Mouse (Mus musculus): Measurements from ENCODE around the gene 1700025B11Rik. TPM values are rescaled to one million over a fixed set of nuclear protein-coding genes. Genes with fewer than 3 reads are reported as not detected.

Gene 1700025B11Rik
- not detected in 2 replicates for polyA plus RNA-seq (2015; fragmentation: Nextera tagmentation; extraction: Ambion mirVana)

DNA sequence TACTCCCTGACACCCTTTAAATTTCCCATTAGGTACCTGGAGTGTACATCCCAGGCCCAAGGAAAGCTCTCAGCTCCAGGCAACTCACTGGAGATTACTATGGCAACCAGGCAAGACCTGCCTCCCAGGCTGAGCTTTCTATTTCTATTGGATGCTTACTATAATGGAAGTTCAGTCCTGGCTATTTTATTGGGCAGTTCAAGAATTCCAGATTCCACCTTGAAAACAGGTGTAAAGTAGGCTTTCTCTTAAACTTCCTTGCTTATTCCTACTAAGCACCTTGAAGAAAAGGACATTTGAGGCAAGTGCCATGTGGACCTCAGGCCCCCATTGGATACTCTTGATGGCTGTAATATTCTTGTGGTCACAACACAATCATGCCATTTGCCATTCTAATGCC lies at the start of gene 1700025B11Rik:
Gene 1700025B11Rik (minus strand): TSS at position 101 of the 400 bp plus-strand sequence.
- no peak within 1 kb of the TSS for H3K4me2 ChIP-seq
- H3K4me1 ChIP-seq = no peaks in the 10 kb centered on the region
- no peak within 1 kb of the TSS for H3K4me3 ChIP-seq
- H3K9ac ChIP-seq = no peak within 1 kb of the TSS
- no peaks in the 10 kb centered on the region for H3K9me3 ChIP-seq (replicated peaks)
- no peaks in the 10 kb centered on the region for H3K36me3 ChIP-seq (ENCODE audit: poor library complexity, severe bottlenecking)
- no peaks in the 10 kb centered on the region for H3K27me3 ChIP-seq
- H3K27ac ChIP-seq = no peak within 1 kb of the TSS
- no peak for ATAC-seq

DNA sequence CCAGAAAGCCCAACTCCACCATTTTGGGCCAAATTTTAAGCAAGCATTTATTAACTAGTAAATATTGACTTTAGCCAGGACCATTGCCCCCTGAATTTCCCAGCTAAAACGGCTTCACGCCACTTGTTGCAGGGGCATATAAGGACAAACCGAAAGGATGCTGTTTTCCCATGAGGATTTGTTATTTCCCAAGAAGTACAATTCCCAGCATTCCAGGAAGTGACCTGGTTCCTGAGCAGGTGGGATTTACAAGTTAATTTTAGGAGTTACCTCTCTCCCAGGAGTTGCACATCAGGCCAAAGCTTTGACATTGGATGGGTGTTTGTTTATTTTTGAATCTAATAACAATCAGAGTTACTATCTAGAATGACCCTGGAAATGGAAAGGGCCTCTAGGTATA lies 44.4 kb upstream of the 1700025B11Rik start:
- Histone ChIP-seq H3K27ac (no peak overlapping the region), H3K9ac (no peak overlapping the region), H3K4me3 (no peak overlapping the region), H3K36me3 (ENCODE audit: poor library complexity, severe bottlenecking) (no peaks in the 10 kb centered on the region), H3K9me3 (replicated peaks) (no peaks in the 10 kb centered on the region), H3K4me2 (no peak overlapping the region), H3K4me1 (no peaks in the 10 kb centered on the region), H3K27me3 (no peaks in the 10 kb centered on the region)
- whole genome bisulfite sequencing = 96% methylated on average over 3 of the region's 3 CpGs
- ATAC-seq = no peak

DNA sequence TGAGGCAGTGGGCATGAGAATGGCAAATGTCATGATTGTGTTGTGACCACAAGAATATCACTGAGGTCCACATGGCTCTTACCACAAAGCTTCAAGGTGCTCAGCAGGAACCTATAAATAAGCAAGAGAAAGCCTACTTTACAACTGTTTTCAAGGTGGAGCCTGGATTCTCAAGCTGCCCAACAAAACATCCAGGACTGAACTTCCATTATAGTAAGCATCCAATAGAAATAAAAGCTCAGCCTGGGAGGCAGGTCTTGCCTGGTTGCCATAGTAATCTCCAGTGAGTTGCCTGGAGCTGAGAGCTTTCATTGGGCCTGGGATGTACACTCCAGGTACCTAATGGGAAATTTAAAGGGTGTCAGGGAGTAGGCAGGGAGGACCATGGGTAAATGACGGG lies 37.3 kb upstream of the 1700025B11Rik start, which contains the start of gene Gm36245:
Gene Gm36245 (plus strand): TSS at position 301 of the 400 bp plus-strand sequence.
- H3K4me1 ChIP-seq = no peaks in the 10 kb centered on the region
- H3K4me3 ChIP-seq = no peak within 1 kb of the TSS
- no peak within 1 kb of the TSS for H3K27ac ChIP-seq
- no peak within 1 kb of the TSS for H3K4me2 ChIP-seq
- no peak within 1 kb of the TSS for H3K9ac ChIP-seq
- no peaks in the 10 kb centered on the region for H3K27me3 ChIP-seq
- no peaks in the 10 kb centered on the region for H3K36me3 ChIP-seq (ENCODE audit: poor library complexity, severe bottlenecking)
- WGBS = 87% methylated on average over 1 of the region's 1 CpGs
- no peak for ATAC-seq
- H3K9me3 ChIP-seq (replicated peaks) = no peaks in the 10 kb centered on the region

DNA sequence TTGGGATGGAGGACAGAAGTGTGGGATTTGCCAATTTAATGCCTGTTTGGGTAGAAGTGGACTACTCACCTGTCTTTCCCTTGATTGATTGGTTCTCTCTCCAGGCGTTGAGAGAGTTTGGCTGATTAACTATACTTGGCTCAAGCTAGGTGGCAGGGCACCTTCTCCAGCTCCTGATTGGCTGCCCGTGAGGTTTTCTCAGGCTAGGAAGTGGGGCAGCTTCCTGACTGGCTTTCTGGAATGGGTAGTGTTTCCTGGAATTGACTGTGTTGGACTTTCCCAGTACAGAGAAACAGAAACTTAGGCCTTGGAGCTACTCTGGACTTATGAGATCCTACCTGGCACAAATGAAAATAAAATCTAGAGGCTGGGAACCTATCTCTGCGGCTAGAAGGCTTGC lies 36.7 kb upstream of the 1700025B11Rik start:
- H3K4me3 ChIP-seq = no peak overlapping the region
- no peak overlapping the region for H3K27ac ChIP-seq
- H3K4me1 ChIP-seq = no peaks in the 10 kb centered on the region
- H3K27me3 ChIP-seq = no peaks in the 10 kb centered on the region
- no peak for ATAC-seq
- H3K36me3 ChIP-seq (ENCODE audit: poor library complexity, severe bottlenecking) = no peaks in the 10 kb centered on the region
- WGBS = 78% methylated on average over 3 of the region's 3 CpGs
- H3K4me2 ChIP-seq = no peak overlapping the region
- no peak overlapping the region for H3K9ac ChIP-seq
- H3K9me3 ChIP-seq (replicated peaks) = no peaks in the 10 kb centered on the region

DNA sequence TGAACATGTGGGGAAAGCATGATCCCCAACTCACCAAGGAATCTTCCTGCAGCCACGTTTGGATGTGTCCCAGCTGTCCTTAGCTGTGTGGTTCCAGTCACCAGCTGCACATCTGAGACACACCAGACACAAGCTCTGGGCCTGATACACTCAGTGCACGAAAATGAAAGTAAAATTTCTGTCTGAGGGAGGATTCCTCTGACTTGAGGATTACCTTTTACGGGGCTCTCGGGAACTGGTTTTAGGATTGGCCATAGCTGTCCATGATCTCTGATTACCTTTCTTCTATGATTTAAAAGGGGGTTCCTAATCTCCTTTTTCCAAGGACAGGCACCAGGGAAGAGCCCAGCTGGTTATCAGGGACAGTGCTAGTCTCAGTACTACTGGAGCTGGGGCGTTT lies 34.3 kb upstream of the 1700025B11Rik start, which contains the start of gene Apol10b:
Gene Apol10b (minus strand): TSS at position 165 of the 400 bp plus-strand sequence.
- ATAC-seq = no peak
- no peak within 1 kb of the TSS for H3K4me2 ChIP-seq
- H3K36me3 ChIP-seq (ENCODE audit: poor library complexity, severe bottlenecking) = no peaks in the 10 kb centered on the region
- no peak within 1 kb of the TSS for H3K4me3 ChIP-seq
- no peak within 1 kb of the TSS for H3K27ac ChIP-seq
- no peak within 1 kb of the TSS for H3K9ac ChIP-seq
- no peaks in the 10 kb centered on the region for H3K9me3 ChIP-seq (replicated peaks)
- H3K4me1 ChIP-seq = no peaks in the 10 kb centered on the region
- no peaks in the 10 kb centered on the region for H3K27me3 ChIP-seq
- WGBS = 65% methylated on average over 5 of the region's 5 CpGs

DNA sequence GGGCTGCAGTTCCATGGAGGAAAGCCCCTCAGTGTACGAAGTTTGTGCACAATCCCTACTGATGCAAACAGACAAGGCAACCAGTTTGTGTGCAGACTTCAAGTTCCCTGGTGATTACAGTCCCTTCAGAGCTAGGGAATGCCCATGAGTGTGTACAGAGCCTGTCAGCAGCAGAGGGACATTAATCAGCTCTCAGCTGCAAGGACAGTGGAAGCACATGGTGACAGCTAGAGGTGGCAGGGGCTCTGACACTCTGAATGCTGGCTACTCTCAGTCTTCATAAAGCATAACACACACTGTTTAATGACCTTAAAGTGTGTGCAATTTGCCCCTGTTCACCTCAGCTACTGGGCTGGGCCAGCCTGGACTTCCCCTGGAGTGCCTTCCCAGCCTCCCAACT lies 31.9 kb upstream of the 1700025B11Rik start:
- Histone ChIP-seq H3K36me3 (ENCODE audit: poor library complexity, severe bottlenecking) (no peaks in the 10 kb centered on the region), H3K27me3 (no peaks in the 10 kb centered on the region), H3K4me2 (no peak overlapping the region), H3K9ac (no peak overlapping the region), H3K4me3 (no peak overlapping the region), H3K27ac (no peak overlapping the region), H3K4me1 (no peaks in the 10 kb centered on the region), H3K9me3 (replicated peaks) (no peaks in the 10 kb centered on the region)
- WGBS = 81% methylated on average over 1 of the region's 1 CpGs
- ATAC-seq = no peak

DNA sequence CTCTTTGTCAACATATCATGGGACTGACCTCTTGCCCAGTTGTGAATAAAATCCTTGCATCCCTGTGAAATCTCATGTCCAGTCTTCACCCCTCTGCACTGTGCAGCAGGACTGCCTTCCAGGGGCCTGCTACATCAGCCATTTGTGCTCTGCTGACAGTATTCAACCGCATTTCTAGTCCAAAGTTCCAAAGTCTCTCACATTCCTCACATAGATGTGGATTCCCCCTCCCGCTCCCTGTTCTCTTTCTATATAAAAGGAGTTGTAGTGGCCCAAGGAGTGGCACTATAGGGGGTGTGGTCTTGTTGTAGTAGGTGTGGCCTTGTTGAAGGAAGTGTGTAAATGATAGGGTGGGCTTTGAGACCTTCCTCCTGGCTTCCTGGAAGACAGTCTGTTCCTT lies 29.2 kb upstream of the 1700025B11Rik start:
- no peak for ATAC-seq
- WGBS = 69% methylated on average over 2 of the region's 2 CpGs
- Histone ChIP-seq H3K9ac (no peak overlapping the region), H3K27ac (no peak overlapping the region), H3K27me3 (no peaks in the 10 kb centered on the region), H3K36me3 (ENCODE audit: poor library complexity, severe bottlenecking) (no peaks in the 10 kb centered on the region), H3K4me2 (no peak overlapping the region), H3K4me3 (no peak overlapping the region), H3K9me3 (replicated peaks) (no peaks in the 10 kb centered on the region), H3K4me1 (no peaks in the 10 kb centered on the region)

DNA sequence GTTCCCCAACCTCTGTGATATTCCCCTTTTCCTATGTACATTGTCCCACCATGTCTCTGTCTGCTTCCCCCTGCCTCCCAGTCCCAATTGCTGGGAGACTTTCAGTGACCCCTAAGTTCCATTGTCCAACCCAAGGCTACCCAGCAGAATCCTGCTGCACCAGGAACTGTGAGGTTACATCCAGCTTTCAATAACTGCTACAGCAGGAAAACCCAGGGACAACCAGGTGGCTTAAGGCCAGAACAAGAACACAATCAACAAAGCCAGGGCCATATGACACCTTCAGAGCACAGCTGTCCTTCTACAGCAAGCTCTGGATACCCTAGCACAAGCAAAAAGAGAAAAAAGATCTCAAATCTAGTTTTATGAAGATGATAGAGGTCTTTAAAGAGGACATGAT lies 27.3 kb upstream of the 1700025B11Rik start:
- H3K27me3 ChIP-seq = no peaks in the 10 kb centered on the region
- H3K27ac ChIP-seq = no peak overlapping the region
- ATAC-seq = no peak

DNA sequence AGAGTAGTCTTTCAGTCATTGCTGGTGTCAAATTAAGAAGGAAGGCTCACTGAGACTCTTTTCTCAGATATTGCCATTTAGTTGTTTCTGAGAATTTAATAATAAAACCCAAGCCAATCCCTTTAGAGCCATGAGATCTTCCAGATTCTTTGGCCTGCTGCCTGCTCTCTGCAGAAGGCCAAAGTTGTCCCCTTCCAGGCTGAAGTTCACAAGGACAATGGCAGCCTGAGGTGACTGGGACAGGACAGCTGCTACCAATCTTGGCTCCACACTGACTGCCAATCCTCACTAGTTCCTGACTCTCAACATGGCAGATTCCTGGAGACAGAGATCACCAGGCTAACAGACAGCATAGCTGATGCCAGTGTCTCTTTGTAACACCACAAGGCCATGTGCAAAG lies 25.3 kb upstream of the 1700025B11Rik start:
- H3K4me3 ChIP-seq = no peak overlapping the region
- no peaks in the 10 kb centered on the region for H3K36me3 ChIP-seq (ENCODE audit: poor library complexity, severe bottlenecking)
- H3K4me2 ChIP-seq = no peak overlapping the region
- H3K9me3 ChIP-seq (replicated peaks) = 0 out of 2 replicates have a peak, but pooled peaks cover 8% of the 10 kb centered on the region
- no peak for ATAC-seq
- H3K9ac ChIP-seq = no peak overlapping the region
- peaks cover 1% of the 10 kb centered on the region; the same call in 1 of the 2 replicates for H3K4me1 ChIP-seq
- H3K27ac ChIP-seq = no peak overlapping the region
- no peaks in the 10 kb centered on the region for H3K27me3 ChIP-seq

More for the DNA sequence above, 27.3 kb upstream of the 1700025B11Rik start:
- Histone ChIP-seq H3K36me3 (ENCODE audit: poor library complexity, severe bottlenecking) (no peaks in the 10 kb centered on the region), H3K4me1 (no peaks in the 10 kb centered on the region), H3K9ac (no peak overlapping the region), H3K9me3 (replicated peaks) (0 out of 2 replicates have a peak, but pooled peaks cover 2% of the 10 kb centered on the region), H3K4me2 (no peak overlapping the region), H3K4me3 (no peak overlapping the region)

DNA sequence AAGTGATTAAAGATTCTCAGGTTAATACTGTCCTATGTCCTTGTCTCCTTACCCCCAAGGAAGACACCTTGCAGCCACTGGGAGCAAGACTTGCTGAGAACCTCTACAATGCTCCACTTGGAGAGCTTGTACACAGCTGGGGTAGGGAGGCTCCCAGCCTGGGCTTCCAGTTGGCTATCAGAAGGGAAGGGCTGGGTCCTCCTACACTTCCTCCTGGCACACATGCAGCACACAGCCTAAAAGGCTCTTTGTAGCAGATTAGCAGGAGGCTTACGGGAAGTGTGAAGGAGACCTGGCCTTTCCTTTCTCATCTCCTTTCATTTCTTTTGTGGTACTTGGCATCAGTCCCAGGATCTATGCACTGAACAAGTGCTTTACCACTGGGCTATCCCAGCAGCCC lies 20.0 kb upstream of the 1700025B11Rik start:
- Histone ChIP-seq H3K4me3 (no peak overlapping the region), H3K9ac (no peak overlapping the region), H3K4me1 (peaks cover 10% of the 10 kb centered on the region; the same call in 1 of the 2 replicates), H3K36me3 (ENCODE audit: poor library complexity, severe bottlenecking) (no peaks in the 10 kb centered on the region), H3K4me2 (no peak overlapping the region), H3K9me3 (replicated peaks) (0 out of 2 replicates have a peak, but pooled peaks cover 8% of the 10 kb centered on the region), H3K27ac (no peak overlapping the region), H3K27me3 (no peaks in the 10 kb centered on the region)
- 6% methylated on average over 1 of the region's 1 CpGs for WGBS
- no peak for ATAC-seq

DNA sequence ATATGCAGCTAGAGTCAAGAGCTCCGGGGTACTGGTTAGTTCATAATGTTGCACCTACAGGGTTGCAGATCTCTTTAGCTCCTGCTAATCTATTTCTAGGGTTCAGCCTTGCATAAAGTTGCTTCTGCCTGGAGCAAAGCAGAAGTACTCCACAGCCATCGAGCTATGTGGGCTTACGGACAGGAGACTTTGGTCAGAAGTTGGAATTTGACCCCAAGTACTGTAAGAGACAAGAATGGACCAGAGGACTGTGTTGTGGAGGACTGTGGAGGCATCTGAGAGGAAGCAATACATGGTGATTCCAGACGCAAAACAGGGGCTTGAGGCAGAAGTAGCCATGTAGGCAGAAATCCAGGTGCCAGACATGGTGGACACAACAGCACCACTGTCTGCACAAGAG lies 17.6 kb upstream of the 1700025B11Rik start:
- Histone ChIP-seq H3K4me1 (peaks cover 10% of the 10 kb centered on the region; the same call in 1 of the 2 replicates), H3K36me3 (ENCODE audit: poor library complexity, severe bottlenecking) (no peaks in the 10 kb centered on the region), H3K9ac (no peak overlapping the region), H3K27me3 (no peaks in the 10 kb centered on the region), H3K4me3 (no peak overlapping the region), H3K27ac (no peak overlapping the region), H3K9me3 (replicated peaks) (0 out of 2 replicates have a peak, but pooled peaks cover 8% of the 10 kb centered on the region), H3K4me2 (no peak overlapping the region)
- ATAC-seq = no peak
- 89% methylated on average over 4 of the region's 4 CpGs for WGBS

DNA sequence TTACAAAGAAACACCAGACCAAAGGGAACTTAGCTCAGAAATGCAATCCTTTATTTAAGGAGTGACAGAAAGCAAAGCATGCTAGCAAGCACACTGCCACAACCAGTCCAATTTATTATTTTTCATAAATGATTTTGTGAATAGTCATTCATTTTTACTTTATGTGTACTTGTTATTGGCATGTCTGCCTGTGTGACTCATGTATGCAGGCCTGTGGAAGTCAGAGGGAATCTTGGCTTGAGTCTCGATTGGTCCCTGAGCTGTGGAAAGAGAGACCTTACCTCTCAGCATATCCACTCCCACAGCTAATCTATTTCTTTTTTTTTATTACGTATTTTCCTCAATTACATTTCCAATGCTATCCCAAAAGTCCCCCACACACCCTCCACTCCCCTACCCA lies 17.1 kb upstream of the 1700025B11Rik start:
- peaks cover 10% of the 10 kb centered on the region; the same call in 1 of the 2 replicates for H3K4me1 ChIP-seq
- H3K27ac ChIP-seq = no peak overlapping the region
- no peak overlapping the region for H3K4me3 ChIP-seq
- H3K27me3 ChIP-seq = no peaks in the 10 kb centered on the region
- ATAC-seq = no peak
- no peaks in the 10 kb centered on the region for H3K36me3 ChIP-seq (ENCODE audit: poor library complexity, severe bottlenecking)
- H3K4me2 ChIP-seq = no peak overlapping the region
- no peak overlapping the region for H3K9ac ChIP-seq
- WGBS = 90% methylated on average over 2 of the region's 2 CpGs
- H3K9me3 ChIP-seq (replicated peaks) = 0 out of 2 replicates have a peak, but pooled peaks cover 4% of the 10 kb centered on the region

DNA sequence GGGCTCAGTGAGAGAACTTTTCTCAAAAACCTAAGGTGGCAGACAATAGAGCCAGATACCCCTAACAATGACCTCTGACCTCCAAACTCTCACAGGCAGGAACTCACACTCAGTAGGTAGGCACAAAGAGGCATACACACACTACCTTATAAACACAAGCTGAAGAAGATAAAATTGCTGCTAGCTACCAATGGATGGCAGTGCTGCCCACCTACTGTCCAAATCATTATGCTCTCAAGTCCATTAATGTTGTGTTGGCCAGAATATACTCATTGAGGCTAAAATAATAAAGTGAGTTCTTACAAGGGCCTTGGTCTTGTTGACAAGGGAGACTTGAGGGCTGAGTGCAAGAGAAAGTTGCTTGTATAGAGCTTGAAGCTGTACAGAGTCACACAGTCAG lies 1.5 kb upstream of the 1700025B11Rik start:
- Histone ChIP-seq H3K27ac (no peak overlapping the region), H3K27me3 (no peaks in the 10 kb centered on the region), H3K4me1 (no peaks in the 10 kb centered on the region), H3K36me3 (ENCODE audit: poor library complexity, severe bottlenecking) (no peaks in the 10 kb centered on the region), H3K4me2 (no peak overlapping the region), H3K4me3 (no peak overlapping the region), H3K9ac (no peak overlapping the region), H3K9me3 (replicated peaks) (no peaks in the 10 kb centered on the region)
- ATAC-seq = no peak

Data from forebrain, embryonic 13.5 days (tissue).